Mouse (Mus musculus) megakaryocyte, embryonic 14.5 days (primary cell): ENCODE data around the gene Slc31a1.

Experiments used
- FLI1 ChIP-seq: IDR thresholded peaks from 2 replicates; pipeline ENCODE4 v1.6.1; 2012; ENCODE audit warnings: low read length, inconsistent platforms, mixed read lengths
- GATA1 ChIP-seq: IDR thresholded peaks from 3 replicates; pipeline ENCODE4 v1.6.1; 2012; ENCODE audit warnings: mixed read lengths, low read length, inconsistent platforms, borderline replicate concordance

GRCm38 (mm10) chr4:62373668-62374067 is 13.1 kb downstream of the Slc31a1 start:
- no peak for TF ChIP-seq GATA1
- no peak for TF ChIP-seq FLI1
